Mouse (Mus musculus) adrenal gland, adult 8-10 months (tissue): Measurements from ENCODE around the gene Olfr1337. TPM values are rescaled to one million over a fixed set of nuclear protein-coding genes. Genes with fewer than 3 reads are reported as not detected.
"Not testable (repeated sequence)": the region's sequence is repeated elsewhere in the genome, so short reads cannot be mapped to it uniquely, and the experiment has no call there.

Source experiments
- DNase-seq: peaks from one replicate; pipeline ENCODE4 v3.0.0; 2022
- total RNA-seq, 4 experiments: library from RNA; stranded (reverse); gene quantifications; 2 replicates each; pipeline ENCODE4 v1.2.4; 2022

The Olfr1337 gene
- not detected for total RNA-seq

- no peak for DNase-seq
These were observed at the start of gene Olfr1337 for GRCm38 (mm10) chr4:118782486-118782885. Gene Olfr1337, minus strand, starts transcription at chr4:118782586.

- DNase-seq, result no peak
These were observed 36.5 kb upstream of the Olfr1337 start for GRCm38 (mm10) chr4:118818921-118819320.

GRCm38 (mm10) chr4:118809844-118810243 lies 27.5 kb upstream of the Olfr1337 start, which contains the start of gene Olfr1335:
Gene Olfr1335, minus strand, starts transcription at chr4:118809944.
- DNase-seq, result no peak

- not testable (repeated sequence) for DNase-seq
These were observed 10.4 kb upstream of the Olfr1337 start for GRCm38 (mm10) chr4:118792796-118793195.

- DNase-seq, result no peak
These were observed 23.7 kb downstream of the Olfr1337 start, which contains the start of gene Olfr1338 for GRCm38 (mm10) chr4:118758637-118759036. Gene Olfr1338, minus strand, starts transcription at chr4:118758737.

- no peak for DNase-seq
These were observed 40.5 kb downstream of the Olfr1337 start for GRCm38 (mm10) chr4:118741881-118742280.

GRCm38 (mm10) chr4:118740988-118741698 lies 41.2 kb downstream of the Olfr1337 start:
- DNase-seq, result no peak

- DNase-seq, result no peak
These were observed 42.8 kb downstream of the Olfr1337 start for GRCm38 (mm10) chr4:118739574-118739973.

GRCm38 (mm10) chr4:118731875-118732274 lies 50.5 kb downstream of the Olfr1337 start, which contains the start of gene Olfr1339:
Gene Olfr1339, plus strand, starts transcription at chr4:118732175.
- DNase-seq, result no peak

Other genes starting within 250 kb of the Olfr1337 start
- gene Tmem125, start 238.5 kb downstream of the Olfr1337 start, total RNA-seq, result not detected
- gene Cfap57, start 161.8 kb downstream of the Olfr1337 start, total RNA-seq, result under 1 TPM in 2 of 4 experiments, not detected in 2; 0.06 to 0.22 TPM
- 10 to 100 TPM; 69.8 to 83.0 (median 76.6) TPM for gene Ebna1bp2, start 161.8 kb downstream of the Olfr1337 start, total RNA-seq
- not detected for gene Olfr62, start 123.6 kb downstream of the Olfr1337 start, total RNA-seq
- not detected for gene Olfr1342, start 89.8 kb downstream of the Olfr1337 start, total RNA-seq
- not detected for gene Olfr1341, start 79.1 kb downstream of the Olfr1337 start, total RNA-seq
- not detected for gene Olfr1340, start 62.4 kb downstream of the Olfr1337 start, total RNA-seq
- gene Olfr1339, start 50.4 kb downstream of the Olfr1337 start, total RNA-seq, result not detected
- not detected for gene Olfr1338, start 23.8 kb downstream of the Olfr1337 start, total RNA-seq
- gene Olfr1335, start 27.4 kb upstream of the Olfr1337 start, total RNA-seq, result not detected
- not detected for gene Olfr1333, start 53.7 kb upstream of the Olfr1337 start, total RNA-seq
- gene Olfr1331, start 82.1 kb upstream of the Olfr1337 start, total RNA-seq, result not detected
- gene Olfr1330, start 106.0 kb upstream of the Olfr1337 start, total RNA-seq, result not detected
- not detected for gene Olfr1329, start 134.9 kb upstream of the Olfr1337 start, total RNA-seq
- not detected for gene Olfr1328, start 156.0 kb upstream of the Olfr1337 start, total RNA-seq
- gene Lao1, start 179.0 kb upstream of the Olfr1337 start, total RNA-seq, result not detected